Mouse (Mus musculus) forebrain, embryonic 11.5 days (tissue): ENCODE results near the gene Aqp8. TPM values are rescaled to one million over a fixed set of nuclear protein-coding genes. Genes with fewer than 3 reads are reported as not detected.

ENCODE experiments used
- ATAC-seq: fragments of 200-750 bp; cut with Nextera tagmentation; replicated peaks from 2 replicates; pipeline ENCODE4 v1.8.0; 2017; ENCODE audit warnings: moderate TSS enrichment; ENCODE audit not compliant: low FRiP score
- DNase-seq: peaks from one replicate; pipeline ENCODE4 v3.0.0-alpha.2; 2017; ENCODE audit warnings: low spot score
- H3K27ac ChIP-seq: fragments of 300-500 bp; sonication (generic); 2 replicates; pipeline ENCODE4 v1.5.1; 2014; ENCODE audit warnings: low read depth, low read length
- H3K27me3 ChIP-seq: fragments of 300-500 bp; sonication (generic); 2 replicates; pipeline ENCODE4 v1.6.1; 2014; ENCODE audit warnings: mild to moderate bottlenecking, low read length, mixed read lengths; ENCODE audit not compliant: control insufficient read depth, insufficient read depth
- H3K36me3 ChIP-seq: fragments of 300-500 bp; sonication (generic); 2 replicates; pipeline ENCODE4 v1.6.1; 2014; ENCODE audit warnings: mild to moderate bottlenecking, low read length, moderate library complexity, mixed read lengths; ENCODE audit not compliant: control insufficient read depth, insufficient read depth
- H3K4me1 ChIP-seq: fragments of 300-500 bp; sonication (generic); replicated peaks from 2 replicates; pipeline ENCODE4 v1.6.1; 2014; ENCODE audit warnings: low read length, mixed read lengths; ENCODE audit not compliant: control insufficient read depth, insufficient read depth
- H3K4me2 ChIP-seq: fragments of 300-500 bp; sonication (generic); 2 replicates; pipeline ENCODE4 v1.6.1; 2014; ENCODE audit warnings: low read depth, mild to moderate bottlenecking, low read length, moderate library complexity, mixed read lengths; ENCODE audit not compliant: severe bottlenecking
- H3K4me3 ChIP-seq: fragments of 300-500 bp; sonication (generic); 2 replicates; pipeline ENCODE4 v1.5.1; 2014; ENCODE audit warnings: low read depth, low read length
- H3K9ac ChIP-seq: fragments of 300-500 bp; sonication (generic); 2 replicates; pipeline ENCODE4 v1.6.1; 2014; ENCODE audit warnings: low read length
- H3K9me3 ChIP-seq: fragments of 300-500 bp; sonication (generic); 2 replicates; pipeline ENCODE4 v1.6.1; 2016; ENCODE audit warnings: low read length, mixed read lengths; ENCODE audit not compliant: control insufficient read depth
- WGBS: fragments of 180-500 bp; shearing (Covaris S2); extraction: QIAGEN DNeasy Blood & Tissue Kit; methylation state at CpG from one replicate; pipeline ENCODE4 v1.1.7; 2014; 5-methylcytosine and 5-hydroxymethylcytosine counted together
- polyA plus RNA-seq: library from polyadenylated mRNA; unstranded; fragments of >200 nt; fragmentation: Nextera tagmentation; extraction: Ambion mirVana; gene quantifications from 2 replicates; pipeline ENCODE4 v1.2.1, GENCODE M21; 2014

Gene Aqp8
- polyA plus RNA-seq: 1.1 TPM in 2 replicates

DNA sequence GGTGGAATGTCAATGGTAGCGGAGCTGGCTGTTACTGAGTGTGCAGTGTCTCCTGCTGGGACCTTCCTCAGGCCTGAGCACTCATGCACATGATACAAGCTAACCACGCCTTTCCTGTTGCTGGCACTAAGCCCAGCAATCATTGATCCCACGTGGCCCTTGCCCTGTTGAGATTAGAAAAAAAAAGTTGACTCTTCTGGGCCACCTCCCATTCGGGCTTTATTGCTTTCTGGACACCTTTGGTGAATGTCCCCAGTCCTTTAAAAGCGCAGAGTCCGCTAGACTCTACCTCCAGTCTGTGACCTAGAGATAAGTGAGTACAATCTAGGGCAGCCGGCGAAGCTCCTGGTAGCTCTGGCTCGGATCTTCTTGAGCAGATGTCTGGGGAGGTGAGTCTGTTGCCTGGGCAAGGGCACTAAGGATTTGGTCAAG lies at the start of gene Aqp8:
TSS of gene Aqp8 (plus strand) at position 222 of the 432 bp plus-strand sequence.
- Histone ChIP-seq H3K4me3 (no peak within 1 kb of the TSS), H3K27ac (no peak within 1 kb of the TSS), H3K36me3 (no peaks in the 10 kb centered on the region), H3K4me2 (no peak within 1 kb of the TSS), H3K9ac (no peak within 1 kb of the TSS), H3K9me3 (no peaks in the 10 kb centered on the region), H3K4me1 (no peaks in the 10 kb centered on the region), H3K27me3 (no peaks in the 10 kb centered on the region)
- DNase-seq (no peak), ATAC-seq (no peak; the same call in 1 of the 2 replicates)
- 83% methylated on average over 9 of the region's 9 CpGs for WGBS

- Histone ChIP-seq H3K36me3 (no peaks in the 10 kb centered on the region; the same call in 1 of the 2 replicates), H3K27me3 (no peaks in the 10 kb centered on the region), H3K4me3 (no peak overlapping the region), H3K9me3 (no peaks in the 10 kb centered on the region), H3K27ac (no peak overlapping the region), H3K9ac (no peak overlapping the region), H3K4me2 (no peak overlapping the region), H3K4me1 (no peaks in the 10 kb centered on the region)
- 82% methylated on average over 4 of the region's 4 CpGs for WGBS
- no peak for DNase-seq
- no peak for ATAC-seq
Measured at GRCm38 (mm10) chr7:123416803-123417202, 45.3 kb upstream of the Aqp8 start.

DNA sequence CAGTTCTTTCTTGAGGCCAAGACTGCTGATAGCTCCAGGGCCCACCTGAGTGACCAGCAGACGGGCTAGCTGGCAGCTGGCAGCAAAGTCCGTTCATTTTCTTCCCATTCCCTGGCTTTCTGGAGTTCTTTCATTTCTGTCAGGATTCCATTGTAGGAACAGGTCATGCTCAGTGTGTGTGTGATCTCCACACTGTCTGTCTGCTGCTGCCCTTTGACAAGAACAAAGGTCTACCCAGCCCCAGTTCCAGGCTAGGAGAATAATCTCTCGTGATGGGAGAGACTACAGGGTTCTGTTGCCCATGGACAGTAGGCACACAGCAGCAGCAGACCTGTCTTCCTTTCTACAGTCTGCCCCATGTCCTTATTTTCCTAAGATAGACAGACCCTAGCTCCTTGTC lies 44.4 kb upstream of the Aqp8 start:
- no peak overlapping the region for H3K4me3 ChIP-seq
- ATAC-seq (no peak), DNase-seq (no peak)
- no peak overlapping the region for H3K4me2 ChIP-seq
- H3K9me3 ChIP-seq: no peaks in the 10 kb centered on the region
- H3K27me3 ChIP-seq: no peaks in the 10 kb centered on the region
- WGBS: 87% methylated on average over 3 of the region's 3 CpGs
- no peak overlapping the region for H3K27ac ChIP-seq
- H3K4me1 ChIP-seq: no peaks in the 10 kb centered on the region
- no peak overlapping the region for H3K9ac ChIP-seq
- H3K36me3 ChIP-seq: peaks cover 2% of the 10 kb centered on the region; the same call in 1 of the 2 replicates

GRCm38 (mm10) chr7:123419984-123420383 lies 42.1 kb upstream of the Aqp8 start:
- no peaks in the 10 kb centered on the region for H3K4me1 ChIP-seq
- no peak overlapping the region for H3K4me3 ChIP-seq
- no peaks in the 10 kb centered on the region for H3K27me3 ChIP-seq
- no peak overlapping the region for H3K9ac ChIP-seq
- H3K36me3 ChIP-seq: peaks cover 2% of the 10 kb centered on the region; the same call in 1 of the 2 replicates
- WGBS: 98% methylated on average over 4 of the region's 4 CpGs
- no peak overlapping the region for H3K4me2 ChIP-seq
- DNase-seq (no peak), ATAC-seq (no peak)
- H3K27ac ChIP-seq: no peak overlapping the region
- H3K9me3 ChIP-seq: no peaks in the 10 kb centered on the region

DNA sequence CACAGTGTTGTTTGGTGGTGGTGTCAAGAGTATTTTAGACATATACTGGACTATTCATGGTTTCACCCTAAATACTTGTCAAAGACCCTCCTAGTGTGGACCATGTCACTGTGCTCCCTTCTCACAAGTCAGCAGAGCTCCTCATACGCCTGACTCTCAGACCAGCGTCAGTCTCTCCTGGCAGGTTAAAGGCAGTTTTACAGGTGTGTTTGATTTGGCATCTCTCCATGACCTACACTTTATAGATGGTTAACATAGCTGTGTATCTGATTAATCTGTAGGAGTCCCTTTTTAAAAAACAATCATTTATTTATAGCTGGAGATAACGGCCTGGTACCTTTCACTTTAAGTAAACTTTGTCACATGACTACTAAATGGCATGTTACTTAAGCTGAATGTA lies 40.1 kb upstream of the Aqp8 start:
- no peaks in the 10 kb centered on the region for H3K4me1 ChIP-seq
- no peak overlapping the region for H3K4me3 ChIP-seq
- H3K36me3 ChIP-seq: peaks cover 2% of the 10 kb centered on the region; the same call in 1 of the 2 replicates
- no peaks in the 10 kb centered on the region for H3K27me3 ChIP-seq
- H3K27ac ChIP-seq: no peak overlapping the region
- H3K9me3 ChIP-seq: no peaks in the 10 kb centered on the region
- ATAC-seq: no peak
- no peak overlapping the region for H3K4me2 ChIP-seq
- no peak overlapping the region for H3K9ac ChIP-seq
- no peak for DNase-seq
- 95% methylated on average over 3 of the region's 3 CpGs for WGBS

DNA sequence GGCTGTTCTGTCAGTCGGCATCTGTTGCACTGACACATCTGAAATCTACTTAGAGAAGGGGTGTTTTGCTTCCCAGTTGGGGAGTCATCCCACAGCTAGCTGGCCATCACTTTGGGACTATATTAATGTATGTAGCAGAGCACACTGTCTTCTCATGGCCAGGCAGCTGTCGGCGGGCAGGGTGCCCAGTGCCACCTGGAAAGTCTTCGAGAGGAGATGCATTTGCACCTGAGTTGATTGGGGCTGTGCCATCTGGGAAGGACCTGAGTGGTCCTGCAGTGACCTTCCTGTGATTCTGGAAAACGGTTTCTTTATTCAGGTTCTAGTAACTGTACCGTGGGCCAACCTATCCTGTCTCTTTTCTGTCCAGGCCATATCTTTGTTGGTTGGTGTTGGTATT lies 37.8 kb upstream of the Aqp8 start:
- no peaks in the 10 kb centered on the region for H3K9me3 ChIP-seq
- H3K9ac ChIP-seq: no peak overlapping the region
- WGBS: 93% methylated on average over 6 of the region's 6 CpGs
- no peak overlapping the region for H3K27ac ChIP-seq
- H3K4me1 ChIP-seq: no peaks in the 10 kb centered on the region
- ATAC-seq (no peak), DNase-seq (no peak)
- H3K36me3 ChIP-seq: peaks cover 2% of the 10 kb centered on the region; the same call in 1 of the 2 replicates
- H3K4me2 ChIP-seq: no peak overlapping the region
- no peak overlapping the region for H3K4me3 ChIP-seq
- H3K27me3 ChIP-seq: no peaks in the 10 kb centered on the region

GRCm38 (mm10) chr7:123425134-123425757 lies 36.8 kb upstream of the Aqp8 start:
- Histone ChIP-seq H3K9me3 (no peaks in the 10 kb centered on the region), H3K4me1 (no peaks in the 10 kb centered on the region), H3K9ac (no peak overlapping the region), H3K36me3 (peaks cover 2% of the 10 kb centered on the region; the same call in 1 of the 2 replicates), H3K4me2 (no peak overlapping the region), H3K4me3 (no peak overlapping the region), H3K27me3 (no peaks in the 10 kb centered on the region), H3K27ac (no peak overlapping the region)
- WGBS: 91% methylated on average over 6 of the region's 6 CpGs
- ATAC-seq: no peak
- no peak for DNase-seq

DNA sequence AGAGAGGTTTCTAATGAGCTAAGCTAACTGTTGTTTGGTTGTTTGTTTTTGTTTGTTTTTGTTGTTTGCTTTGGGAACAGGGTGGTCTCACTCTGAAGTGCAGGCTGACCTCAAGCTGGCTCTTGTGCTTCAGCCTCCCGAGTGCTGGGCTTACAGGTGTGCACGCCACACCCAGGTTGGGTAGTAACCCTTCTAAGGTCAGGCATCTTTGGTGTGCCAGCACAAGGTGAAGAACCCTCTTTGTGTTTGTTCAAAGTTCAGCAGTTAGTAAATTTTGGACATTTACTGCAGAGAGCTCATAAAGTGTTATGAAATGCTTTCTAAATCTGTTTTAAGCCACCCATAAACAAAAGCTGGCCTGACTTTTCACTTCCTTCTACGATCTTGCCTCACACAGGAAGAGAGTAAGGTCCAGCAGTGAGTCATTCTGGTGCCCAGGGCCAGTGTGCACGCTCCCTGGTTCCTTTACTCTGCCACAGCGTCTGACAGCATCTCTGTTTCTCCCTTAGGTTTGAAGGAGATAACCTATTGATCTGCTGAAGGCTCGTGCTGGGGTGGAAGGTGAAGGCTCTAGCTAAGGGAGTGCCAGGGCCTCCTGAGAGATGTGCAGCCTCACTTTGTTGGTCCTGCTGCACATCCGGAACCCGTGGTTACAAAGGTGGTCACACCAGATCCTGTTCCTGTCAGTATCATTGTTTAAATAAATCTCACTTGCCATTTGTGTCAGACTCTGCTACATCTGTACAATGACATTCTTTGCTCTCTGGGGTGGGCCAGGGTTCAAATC lies 32.3 kb upstream of the Aqp8 start:
- no peaks in the 10 kb centered on the region for H3K36me3 ChIP-seq
- H3K4me3 ChIP-seq: no peak overlapping the region
- ATAC-seq: no peak
- no peak overlapping the region for H3K9ac ChIP-seq
- DNase-seq: no peak
- no peak overlapping the region for H3K4me2 ChIP-seq
- H3K27ac ChIP-seq: no peak overlapping the region
- no peaks in the 10 kb centered on the region for H3K27me3 ChIP-seq
- 92% methylated on average over 8 of the region's 8 CpGs for WGBS
- H3K9me3 ChIP-seq: no peaks in the 10 kb centered on the region
- no peaks in the 10 kb centered on the region for H3K4me1 ChIP-seq

GRCm38 (mm10) chr7:123430411-123430705 lies 31.7 kb upstream of the Aqp8 start:
- no peak for ATAC-seq
- WGBS: 86% methylated on average over 4 of the region's 4 CpGs
- Histone ChIP-seq H3K4me2 (no peak overlapping the region), H3K36me3 (no peaks in the 10 kb centered on the region), H3K4me3 (no peak overlapping the region), H3K4me1 (no peaks in the 10 kb centered on the region), H3K27me3 (no peaks in the 10 kb centered on the region), H3K9ac (no peak overlapping the region), H3K27ac (no peak overlapping the region), H3K9me3 (no peaks in the 10 kb centered on the region)
- DNase-seq: no peak
